In the genomic region with DNA sequence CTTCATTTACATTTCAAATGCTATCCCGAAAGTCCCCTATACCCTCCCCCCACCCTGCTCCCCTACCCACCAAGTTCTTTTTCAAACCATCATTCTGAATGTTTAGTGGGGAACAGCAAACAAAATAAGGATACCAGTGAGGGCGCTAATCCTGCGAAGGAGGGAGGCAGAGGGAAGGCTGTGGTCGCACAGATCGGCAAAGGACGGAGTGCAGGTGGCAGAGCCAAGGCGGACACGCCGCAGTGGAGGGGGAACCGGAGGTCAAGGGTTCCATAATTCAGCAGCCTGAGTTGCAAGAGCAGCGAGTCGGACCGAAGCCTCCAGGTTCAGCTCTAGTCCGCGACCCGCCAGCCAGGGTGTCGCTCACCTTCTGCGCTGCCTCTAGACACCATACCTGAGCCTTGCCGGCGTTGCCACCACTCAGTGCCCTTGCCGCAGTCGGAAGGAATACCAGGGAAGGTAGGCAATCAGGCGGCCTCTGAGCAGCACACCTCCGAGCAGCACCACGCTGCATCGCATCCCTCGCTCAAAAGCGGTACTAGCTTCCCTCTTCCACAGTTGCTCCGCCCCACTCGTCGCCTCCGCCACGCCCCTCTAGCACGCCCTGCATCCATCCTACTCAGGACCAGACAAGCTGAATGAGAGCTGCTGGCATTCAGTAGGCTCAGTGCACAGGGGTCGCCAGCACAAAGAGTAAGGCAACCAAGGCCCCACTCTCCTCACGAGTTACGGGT, we compare ENCODE assay signal across 10 mouse cellular contexts.
DNase-seq lines count a peak whose midpoint lies in the region; ATAC-seq and TF ChIP-seq lines count a peak whose summit lies in the region.
"Had no signal": no experiment of that assay in that cellular context is flagged by ENCODE, and none has a peak within 500 bp of the region (broad histone marks: within the 10 kb centered on the region; RNA-seq: fewer than 3 reads in every experiment).

No protein-coding gene starts in this region.

- H3K36me3 ChIP-seq in heart, embryonic 11.5 days (ENCODE audit: control insufficient read depth, insufficient read depth, low read length): no peaks in the 10 kb centered on the region
- no peaks in the 10 kb centered on the region for H3K36me3 ChIP-seq in forebrain, embryonic 15.5 days
- H3K36me3 ChIP-seq in midbrain, embryonic 12.5 days: no peaks in the 10 kb centered on the region

- no peak overlapping the region for H3K9ac ChIP-seq in heart, embryonic 11.5 days (ENCODE audit: low read depth, low read length)
- H3K9ac ChIP-seq in forebrain, embryonic 15.5 days (replicated peaks): peak overlapping the region; percentile 54
- peak overlapping the region; percentile 59 for H3K9ac ChIP-seq in midbrain, embryonic 12.5 days (replicated peaks)
- H3K9ac ChIP-seq: liver, embryonic 14.5 days had no signal

- H3K4me1 ChIP-seq in heart, embryonic 11.5 days (ENCODE audit: control insufficient read depth, insufficient read depth, low read length): no peaks in the 10 kb centered on the region; the same call in 1 of the 2 replicates
- H3K4me1 ChIP-seq in forebrain, embryonic 15.5 days: no peaks in the 10 kb centered on the region
- 0 out of 2 replicates have a peak, but pooled peaks cover 3% of the 10 kb centered on the region for H3K4me1 ChIP-seq in midbrain, embryonic 12.5 days

- H3K9me3 ChIP-seq in heart, embryonic 11.5 days (replicated peaks; ENCODE audit: control insufficient read depth, low read length): no peaks in the 10 kb centered on the region
- H3K9me3 ChIP-seq in forebrain, embryonic 15.5 days: no peaks in the 10 kb centered on the region
- H3K9me3 ChIP-seq in midbrain, embryonic 12.5 days: no peaks in the 10 kb centered on the region

- no peak overlapping the region for H3K27ac ChIP-seq in heart, embryonic 11.5 days (ENCODE audit: low read depth, low read length)
- H3K27ac ChIP-seq in forebrain, embryonic 15.5 days (replicated peaks): no peak overlapping the region
- H3K27ac ChIP-seq in midbrain, embryonic 12.5 days (replicated peaks): no peak overlapping the region
- H3K27ac ChIP-seq: liver, embryonic 14.5 days had no signal

- H3K4me2 ChIP-seq in heart, embryonic 11.5 days: peak overlapping the region; percentile 75
- peak overlapping the region; percentile 81 for H3K4me2 ChIP-seq in forebrain, embryonic 15.5 days (replicated peaks)
- H3K4me2 ChIP-seq in midbrain, embryonic 12.5 days (replicated peaks): peak overlapping the region; percentile 94

- ATAC-seq in heart, embryonic 11.5 days (replicated peaks; ENCODE audit: insufficient number of reproducible peaks, low FRiP score, low TSS enrichment): no peak
- ATAC-seq in forebrain, embryonic 15.5 days (replicated peaks): peak; percentile 100
- ATAC-seq in midbrain, embryonic 12.5 days (ENCODE audit: low FRiP score, low read depth): peak; percentile 98

- intact Hi-C loops in heart, postnatal 36 days (cut with DNase I): no loop called here

- H3K4me3 ChIP-seq in heart, embryonic 11.5 days (ENCODE audit: low read depth, low read length): peak overlapping the region; percentile 29
- H3K4me3 ChIP-seq in forebrain, embryonic 15.5 days: peak overlapping the region; percentile 66
- H3K4me3 ChIP-seq in midbrain, embryonic 12.5 days: peak overlapping the region; percentile 60

- WGBS in heart, embryonic 11.5 days (ENCODE audit: insufficient replicate concordance): 6% methylated on average over 37 of the region's 37 CpGs
- whole genome bisulfite sequencing in forebrain, embryonic 15.5 days: under 1% methylated on average over 37 of the region's 37 CpGs
- WGBS in midbrain, embryonic 12.5 days: 1% methylated on average over 37 of the region's 37 CpGs

- no peak for TF ChIP-seq CTCF in brain, embryonic 14.5 days (IDR thresholded peaks at IDR 0.05; ENCODE audit: borderline replicate concordance, extremely low read depth, insufficient read depth, insufficient read length)

- DNase-seq in heart, postnatal 36 days: no peak
- peak; percentile 89 for DNase-seq in brain, embryonic 14.5 days (ENCODE audit: low read depth)
- DNase-seq in layer of hippocampus, postnatal 10 days (ENCODE audit: low spot score in 2 of 2): peak; percentile 30 to 57
- DNase-seq in testis, postnatal 10 days (ENCODE audit: low spot score): peak; percentile 52
- DNase-seq in lung, postnatal 10 days: no peak

- H3K27me3 ChIP-seq in heart, embryonic 11.5 days (ENCODE audit: control insufficient read depth, insufficient read depth, low read length): peaks cover 5% of the 10 kb centered on the region
- H3K27me3 ChIP-seq in forebrain, embryonic 15.5 days: no peaks in the 10 kb centered on the region
- H3K27me3 ChIP-seq in midbrain, embryonic 12.5 days: no peaks in the 10 kb centered on the region
- H3K27me3 ChIP-seq: CH12.LX had no signal

- TF ChIP-seq POLR2A in brain, embryonic 14.5 days (IDR thresholded peaks at IDR 0.05; ENCODE audit: borderline replicate concordance, extremely low read depth, insufficient read depth, insufficient read length, poor library complexity, severe bottlenecking): no peak

Comparison
In these comparisons a context has a peak if more than half of its experiments do, and no peak if none do; other contexts are left out.
1. DNase-seq: peak in brain, embryonic 14.5 days (single experiment), layer of hippocampus, postnatal 10 days (2 of 2) and testis, postnatal 10 days (single experiment); none in heart, postnatal 36 days (0 of 2) and lung, postnatal 10 days (single experiment).
2. Peak in every context shown above with its lines, with median percentiles within 50 percentile points of each other: H3K4me2 ChIP-seq and H3K4me3 ChIP-seq.